17 mouse cellular contexts compared by ENCODE assay signal in the genomic region with DNA sequence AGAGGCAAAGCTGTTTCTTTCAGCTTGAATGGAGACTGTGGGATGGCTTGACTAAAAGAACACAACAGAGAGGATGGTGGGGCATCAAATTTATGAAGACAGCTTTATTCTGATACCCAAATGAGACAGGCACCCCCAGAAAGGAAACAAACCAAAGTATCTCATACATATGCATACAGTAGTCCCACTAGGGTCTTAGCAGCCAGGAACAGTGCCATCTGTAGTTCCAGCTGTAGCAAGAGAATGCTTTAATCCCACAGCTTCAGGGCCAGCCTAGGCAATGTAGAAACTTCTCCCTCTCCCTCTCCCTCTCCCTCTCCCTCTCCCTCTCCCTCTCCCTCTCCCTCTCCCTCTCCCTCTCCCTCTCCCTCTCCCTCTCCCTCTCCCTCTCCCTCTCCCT. TPM values are rescaled to one million over a fixed set of nuclear protein-coding genes. Genes with fewer than 3 reads are reported as not detected.
A peak's percentile ranks its signal among the peaks of the same experiment; 100 is the strongest.
DNase-seq lines count a peak whose midpoint lies in the region; ATAC-seq and TF ChIP-seq lines count a peak whose summit lies in the region.
"Had no signal": no experiment of that assay in that cellular context is flagged by ENCODE, and none has a peak within 500 bp of the region (broad histone marks: within the 10 kb centered on the region; RNA-seq: fewer than 3 reads in every experiment).

No protein-coding gene starts in this region.

- no peak for TF ChIP-seq CTCF in heart, postnatal 0 days (IDR thresholded peaks at IDR 0.05; ENCODE audit: low read depth)
- TF ChIP-seq CTCF in left cerebral cortex, adult 2 months (IDR thresholded peaks at IDR 0.05) = no peak

- 0 out of 2 replicates have a peak, but pooled peaks cover 5% of the 10 kb centered on the region for H3K4me1 ChIP-seq in heart, postnatal 0 days (ENCODE audit: control insufficient read depth, insufficient read depth)
- H3K4me1 ChIP-seq in heart, embryonic 10.5 days = peaks cover 5% of the 10 kb centered on the region; the same call in 1 of the 2 replicates
- H3K4me1 ChIP-seq: hindbrain, embryonic 15.5 days; limb, embryonic 13.5 days; liver, embryonic 15.5 days had no signal

- H3K36me3 ChIP-seq in heart, postnatal 0 days (replicated peaks; ENCODE audit: control insufficient read depth, insufficient read depth, low read length) = no peaks in the 10 kb centered on the region
- no peaks in the 10 kb centered on the region for H3K36me3 ChIP-seq in heart, embryonic 10.5 days
- H3K36me3 ChIP-seq: forebrain, embryonic 10.5 days; hindbrain, embryonic 15.5 days; limb, embryonic 13.5 days; liver, embryonic 15.5 days had no signal

- no peak overlapping the region for H3K4me2 ChIP-seq in heart, postnatal 0 days (ENCODE audit: low read depth, low read length)
- H3K4me2 ChIP-seq: hindbrain, embryonic 15.5 days; limb, embryonic 13.5 days; liver, embryonic 15.5 days had no signal

- no peaks in the 10 kb centered on the region for H3K9me3 ChIP-seq in heart, postnatal 0 days (replicated peaks; ENCODE audit: control insufficient read depth, low read length)
- H3K9me3 ChIP-seq in heart, embryonic 10.5 days = no peaks in the 10 kb centered on the region
- H3K9me3 ChIP-seq: forebrain, embryonic 10.5 days; hindbrain, embryonic 15.5 days; limb, embryonic 13.5 days; liver, embryonic 15.5 days had no signal

- H3K27ac ChIP-seq in heart, postnatal 0 days (ENCODE audit: low read depth) = peak overlapping the region; percentile 74
- no peak overlapping the region for H3K27ac ChIP-seq in heart, embryonic 10.5 days
- H3K27ac ChIP-seq in left cerebral cortex, adult 2 months = peak overlapping the region; percentile 40; the same call in 1 of the 2 replicates
- H3K27ac ChIP-seq: hindbrain, embryonic 15.5 days; limb, embryonic 13.5 days; liver, embryonic 15.5 days had no signal

- intact Hi-C loops in left cerebral cortex, adult 2 months (cut with DNase I) = no loop called here

- H3K27me3 ChIP-seq in heart, postnatal 0 days (ENCODE audit: control insufficient read depth, insufficient read depth, low read length) = no peaks in the 10 kb centered on the region
- no peaks in the 10 kb centered on the region for H3K27me3 ChIP-seq in heart, embryonic 10.5 days (ENCODE audit: insufficient read depth, poor library complexity, severe bottlenecking)
- H3K27me3 ChIP-seq: hindbrain, embryonic 15.5 days; liver, embryonic 15.5 days had no signal

- ATAC-seq in heart, postnatal 0 days (ENCODE audit: insufficient read depth, low read depth) = no peak

- no peak for DNase-seq in heart, postnatal 0 days (ENCODE audit: low spot score)
- no peak for DNase-seq in heart, embryonic 10.5 days (ENCODE audit: low spot score)
- DNase-seq in left cerebral cortex, adult 2 months (ENCODE audit: extremely low spot score in 1 of 2, low spot score in 2 of 2) = no peak
- DNase-seq in left cerebral cortex, adult 18-20 months (ENCODE audit: low spot score in 2 of 2) = no peak
- DNase-seq in right cerebral cortex, postnatal 10 days (ENCODE audit: low spot score in 2 of 2) = peak; percentile 26 to 50
- no peak for DNase-seq in right cerebral cortex, postnatal 14 days
- DNase-seq in frontal cortex, adult 2 months (ENCODE audit: extremely low spot score in 1 of 2, low spot score in 1 of 2) = no peak
- DNase-seq: cerebellum, adult 18-20 months; right cerebral cortex, postnatal 4 days; thymus, adult 2 months had no signal

- H3K9ac ChIP-seq in heart, postnatal 0 days (replicated peaks; ENCODE audit: low read depth, low read length) = no peak overlapping the region
- H3K9ac ChIP-seq: hindbrain, embryonic 15.5 days; limb, embryonic 13.5 days; liver, embryonic 15.5 days had no signal

- H3K4me3 ChIP-seq in heart, postnatal 0 days (ENCODE audit: low read depth, low read length) = no peak overlapping the region
- H3K4me3 ChIP-seq in heart, embryonic 10.5 days = no peak overlapping the region
- H3K4me3 ChIP-seq in left cerebral cortex, adult 2 months = no peak overlapping the region
- H3K4me3 ChIP-seq: forebrain, embryonic 10.5 days; hindbrain, embryonic 15.5 days; limb, embryonic 13.5 days; liver, embryonic 15.5 days; myocyte had no signal

- TF ChIP-seq EP300 in heart, postnatal 0 days (IDR thresholded peaks at IDR 0.05; ENCODE audit: low read depth) = no peak

RNA-seq across cellular contexts. Expression of a gene that starts 56.2 kb away (rescaled TPM):
- 0.31 and 4.4 TPM in 2 replicates for total RNA-seq in heart, postnatal 0 days (2014; rRNA removed; ENCODE audit: low replicate concordance)
- 0.14 and 0.43 TPM in 2 replicates for polyA plus RNA-seq in heart, postnatal 0 days (2015; fragmentation: Nextera tagmentation; extraction: Ambion mirVana)
- 0.52 and 0.89 TPM in 2 replicates for polyA plus RNA-seq in heart, embryonic 10.5 days (2016; fragmentation: Nextera tagmentation; extraction: Ambion mirVana)
- 10 to 100 TPM; 33.7 to 34.9 TPM for total RNA-seq in left cerebral cortex, adult 2 months (2021)
- total RNA-seq in left cerebral cortex, adult 18-20 months (2021) = 10 to 100 TPM; 27.4 to 35.5 TPM
- polyA plus RNA-seq in frontal cortex, adult 2 months (2012; rRNA removed) = 15.1 and 19.0 TPM in 2 replicates
- total RNA-seq: common myeloid progenitor, adult 5-6 weeks had no signal
- polyA plus RNA-seq: C2C12; liver, embryonic 15.5 days; myocyte had no signal

Comparison
In these comparisons a context has a peak if more than half of its experiments do, and no peak if none do; other contexts are left out.
1. DNase-seq: peak in right cerebral cortex, postnatal 10 days (2 of 2); none in heart, postnatal 0 days (single experiment), heart, embryonic 10.5 days (single experiment), left cerebral cortex, adult 2 months (0 of 2), left cerebral cortex, adult 18-20 months (0 of 2), right cerebral cortex, postnatal 14 days (single experiment) and frontal cortex, adult 2 months (0 of 2).